Mouse (Mus musculus): ENCODE results near the gene Rapgef4. TPM values are rescaled to one million over a fixed set of nuclear protein-coding genes. Genes with fewer than 3 reads are reported as not detected.

The Rapgef4 gene
- polyA plus RNA-seq, 1 experiment from 2014 or later: 3.0 TPM

DNA sequence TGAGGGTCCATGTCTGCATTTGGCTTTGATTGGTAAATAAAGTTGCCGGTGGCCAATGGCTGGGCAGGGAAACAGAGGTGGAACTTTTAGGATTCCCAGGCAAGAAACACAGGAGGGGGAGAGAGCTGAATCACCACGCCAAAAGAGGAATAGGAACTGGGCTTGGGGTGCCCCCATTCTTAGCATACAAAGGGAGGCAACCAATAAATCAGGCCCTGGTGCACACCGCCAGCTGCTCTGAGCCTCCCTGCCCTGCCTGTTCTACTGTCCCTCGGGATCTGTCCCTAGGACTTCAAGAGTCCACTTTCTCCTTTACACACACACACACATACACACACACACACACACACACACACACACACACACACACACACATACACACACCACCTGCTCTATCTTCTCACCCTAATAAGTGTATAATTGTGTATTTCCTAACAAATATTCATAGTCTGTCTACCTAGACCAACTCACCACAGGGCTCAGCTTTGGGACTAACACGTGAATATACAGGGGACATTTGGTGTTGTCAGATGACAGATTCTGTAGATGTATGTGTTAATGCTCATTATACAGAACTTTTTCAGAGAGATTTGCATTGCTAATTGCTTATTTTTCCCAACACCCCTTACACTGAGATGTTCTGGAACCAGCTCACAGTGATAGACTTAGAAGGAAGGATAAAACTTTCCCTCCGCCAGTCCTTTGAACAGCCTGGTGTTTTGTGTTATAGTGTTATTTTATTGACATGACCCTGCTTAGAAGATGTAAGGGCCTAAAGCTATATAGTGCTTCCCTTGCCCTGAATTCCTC is 196.4 kb downstream of the Rapgef4 start:
- no peaks in the 10 kb centered on the region for H3K9me3 ChIP-seq (ENCODE audit: control insufficient read depth, low read length)
- H3K9ac ChIP-seq (ENCODE audit: low read length): no peak overlapping the region
- H3K36me3 ChIP-seq (ENCODE audit: control insufficient read depth, insufficient read depth, low read length): no peaks in the 10 kb centered on the region
- H3K4me3 ChIP-seq (ENCODE audit: control insufficient read depth in 1 of 2, insufficient read depth in 1 of 2, low read depth in 1 of 2, low read length in 2 of 2): no peak overlapping the region
- no peak overlapping the region for H3K27ac ChIP-seq (replicated peaks in 1 of 2; ENCODE audit: control insufficient read depth in 1 of 2, insufficient read depth in 1 of 2, low read depth in 2 of 2, low read length in 2 of 2)
- H3K4me1 ChIP-seq (ENCODE audit: control insufficient read depth in 2 of 2, insufficient read depth in 2 of 2, low read length in 2 of 2): peaks cover 14 to 26% of the 10 kb centered on the region in 2 experiments
- 74% methylated on average over 6 of the region's 6 CpGs for WGBS
- no peaks in the 10 kb centered on the region for H3K27me3 ChIP-seq (ENCODE audit: control insufficient read depth, insufficient read depth, low read length)
- ATAC-seq (ENCODE audit: insufficient number of reproducible peaks, insufficient read depth, low FRiP score, low read depth): no peak
- H3K4me2 ChIP-seq (ENCODE audit: low read length): no peak overlapping the region

DNA sequence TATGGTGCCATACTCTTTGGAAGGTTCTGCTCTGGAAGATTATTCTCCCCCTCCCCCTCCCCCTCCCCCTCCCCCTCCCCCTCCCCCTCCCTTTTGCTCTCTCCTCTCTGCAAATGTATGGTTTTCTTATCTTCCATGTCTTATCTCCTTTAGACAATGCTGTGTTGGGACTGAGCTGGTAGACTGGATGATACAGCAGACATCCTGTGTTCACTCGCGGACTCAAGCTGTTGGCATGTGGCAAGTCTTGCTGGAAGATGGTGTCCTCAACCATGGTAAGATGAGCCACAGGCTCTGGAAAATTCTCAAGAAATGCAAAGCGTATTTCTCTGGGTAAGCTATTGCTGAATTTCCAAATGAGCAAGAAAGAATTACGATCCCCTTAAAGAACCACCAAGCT is 197.0 kb downstream of the Rapgef4 start:
- 62% methylated on average over 4 of the region's 4 CpGs for WGBS
- Histone ChIP-seq H3K27ac (replicated peaks in 1 of 2; ENCODE audit: control insufficient read depth in 1 of 2, insufficient read depth in 1 of 2, low read depth in 2 of 2, low read length in 2 of 2) (no peak overlapping the region), H3K4me3 (ENCODE audit: control insufficient read depth in 1 of 2, insufficient read depth in 1 of 2, low read depth in 1 of 2, low read length in 2 of 2) (no peak overlapping the region)

GRCm38 (mm10) chr2:72178515-72178914 is 197.5 kb downstream of the Rapgef4 start:
- H3K27ac ChIP-seq (replicated peaks in 1 of 2; ENCODE audit: control insufficient read depth in 1 of 2, insufficient read depth in 1 of 2, low read depth in 2 of 2, low read length in 2 of 2): no peak overlapping the region
- no peak for ATAC-seq (ENCODE audit: insufficient number of reproducible peaks, insufficient read depth, low FRiP score, low read depth)
- H3K4me2 ChIP-seq (ENCODE audit: low read length): no peak overlapping the region
- 90% methylated on average over 11 of the region's 11 CpGs for WGBS
- no peaks in the 10 kb centered on the region for H3K9me3 ChIP-seq (ENCODE audit: control insufficient read depth, low read length)
- H3K4me3 ChIP-seq (ENCODE audit: control insufficient read depth in 1 of 2, insufficient read depth in 1 of 2, low read depth in 1 of 2, low read length in 2 of 2): no peak overlapping the region
- peaks cover 8 to 15% of the 10 kb centered on the region in 2 experiments for H3K4me1 ChIP-seq (ENCODE audit: control insufficient read depth in 2 of 2, insufficient read depth in 2 of 2, low read length in 2 of 2)
- H3K36me3 ChIP-seq (ENCODE audit: control insufficient read depth, insufficient read depth, low read length): no peaks in the 10 kb centered on the region
- H3K9ac ChIP-seq (ENCODE audit: low read length): no peak overlapping the region
- no peaks in the 10 kb centered on the region for H3K27me3 ChIP-seq (ENCODE audit: control insufficient read depth, insufficient read depth, low read length)

More for the DNA sequence above, 197.0 kb downstream of the Rapgef4 start:
- Histone ChIP-seq H3K4me1 (ENCODE audit: control insufficient read depth in 2 of 2, insufficient read depth in 2 of 2, low read length in 2 of 2) (peaks cover 11 to 20% of the 10 kb centered on the region in 2 experiments), H3K27me3 (ENCODE audit: control insufficient read depth, insufficient read depth, low read length) (no peaks in the 10 kb centered on the region), H3K9ac (ENCODE audit: low read length) (no peak overlapping the region), H3K9me3 (ENCODE audit: control insufficient read depth, low read length) (no peaks in the 10 kb centered on the region), H3K36me3 (ENCODE audit: control insufficient read depth, insufficient read depth, low read length) (no peaks in the 10 kb centered on the region), H3K4me2 (ENCODE audit: low read length) (no peak overlapping the region)
- ATAC-seq (ENCODE audit: insufficient number of reproducible peaks, insufficient read depth, low FRiP score, low read depth): no peak

GRCm38 (mm10) chr2:72179600-72180301 is 198.7 kb downstream of the Rapgef4 start:
- Histone ChIP-seq H3K9ac (ENCODE audit: low read length) (no peak overlapping the region), H3K27ac (replicated peaks in 1 of 2; ENCODE audit: control insufficient read depth in 1 of 2, insufficient read depth in 1 of 2, low read depth in 2 of 2, low read length in 2 of 2) (no peak overlapping the region), H3K9me3 (ENCODE audit: control insufficient read depth, low read length) (no peaks in the 10 kb centered on the region), H3K4me2 (ENCODE audit: low read length) (no peak overlapping the region), H3K36me3 (ENCODE audit: control insufficient read depth, insufficient read depth, low read length) (no peaks in the 10 kb centered on the region), H3K4me1 (ENCODE audit: control insufficient read depth in 2 of 2, insufficient read depth in 2 of 2, low read length in 2 of 2) (peaks cover 8 to 11% of the 10 kb centered on the region in 2 experiments), H3K4me3 (ENCODE audit: control insufficient read depth in 1 of 2, insufficient read depth in 1 of 2, low read depth in 1 of 2, low read length in 2 of 2) (no peak overlapping the region), H3K27me3 (ENCODE audit: control insufficient read depth, insufficient read depth, low read length) (no peaks in the 10 kb centered on the region)
- no peak for ATAC-seq (ENCODE audit: insufficient number of reproducible peaks, insufficient read depth, low FRiP score, low read depth)
- WGBS: 82% methylated on average over 15 of the region's 15 CpGs

GRCm38 (mm10) chr2:72181443-72181842 is 200.4 kb downstream of the Rapgef4 start:
- ATAC-seq (ENCODE audit: insufficient number of reproducible peaks, insufficient read depth, low FRiP score, low read depth): no peak
- WGBS: 84% methylated on average over 2 of the region's 2 CpGs
- Histone ChIP-seq H3K4me2 (ENCODE audit: low read length) (no peak overlapping the region), H3K9ac (ENCODE audit: low read length) (no peak overlapping the region), H3K9me3 (ENCODE audit: control insufficient read depth, low read length) (no peaks in the 10 kb centered on the region), H3K4me3 (ENCODE audit: control insufficient read depth in 1 of 2, insufficient read depth in 1 of 2, low read depth in 1 of 2, low read length in 2 of 2) (no peak overlapping the region), H3K36me3 (ENCODE audit: control insufficient read depth, insufficient read depth, low read length) (no peaks in the 10 kb centered on the region), H3K27me3 (ENCODE audit: control insufficient read depth, insufficient read depth, low read length) (no peaks in the 10 kb centered on the region), H3K4me1 (ENCODE audit: control insufficient read depth in 2 of 2, insufficient read depth in 2 of 2, low read length in 2 of 2) (peaks cover 0 to 2% of the 10 kb centered on the region in 2 experiments; a peak in 1 of 4 replicates), H3K27ac (replicated peaks in 1 of 2; ENCODE audit: control insufficient read depth in 1 of 2, insufficient read depth in 1 of 2, low read depth in 2 of 2, low read length in 2 of 2) (no peak overlapping the region)

DNA sequence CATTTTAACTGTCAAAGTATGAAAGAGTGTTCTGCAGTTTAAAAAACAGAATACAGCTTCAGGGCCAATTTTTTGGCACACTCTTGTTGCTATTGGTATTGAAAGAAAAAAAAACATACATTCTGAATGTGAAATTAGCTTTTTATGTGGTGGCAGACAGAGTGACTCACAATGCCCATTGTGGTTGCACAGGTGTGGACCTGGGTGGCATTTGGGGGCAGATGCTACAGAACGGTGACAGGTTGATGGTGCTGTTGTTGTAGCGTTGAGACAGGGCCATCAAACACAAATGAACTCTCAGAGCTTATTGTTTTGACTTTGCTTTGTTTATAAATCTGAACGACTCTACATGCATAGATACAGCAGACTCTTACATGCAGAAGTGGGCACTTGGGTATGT is 202.7 kb downstream of the Rapgef4 start:
- Histone ChIP-seq H3K36me3 (ENCODE audit: control insufficient read depth, insufficient read depth, low read length) (no peaks in the 10 kb centered on the region), H3K4me3 (ENCODE audit: control insufficient read depth in 1 of 2, insufficient read depth in 1 of 2, low read depth in 1 of 2, low read length in 2 of 2) (no peak overlapping the region), H3K4me2 (ENCODE audit: low read length) (no peak overlapping the region), H3K9ac (ENCODE audit: low read length) (no peak overlapping the region), H3K9me3 (ENCODE audit: control insufficient read depth, low read length) (no peaks in the 10 kb centered on the region), H3K27me3 (ENCODE audit: control insufficient read depth, insufficient read depth, low read length) (no peaks in the 10 kb centered on the region), H3K4me1 (ENCODE audit: control insufficient read depth in 2 of 2, insufficient read depth in 2 of 2, low read length in 2 of 2) (no peaks in the 10 kb centered on the region), H3K27ac (replicated peaks in 1 of 2; ENCODE audit: control insufficient read depth in 1 of 2, insufficient read depth in 1 of 2, low read depth in 2 of 2, low read length in 2 of 2) (no peak overlapping the region)
- ATAC-seq (ENCODE audit: insufficient number of reproducible peaks, insufficient read depth, low FRiP score, low read depth): no peak
- 70% methylated on average over 3 of the region's 3 CpGs for WGBS

DNA sequence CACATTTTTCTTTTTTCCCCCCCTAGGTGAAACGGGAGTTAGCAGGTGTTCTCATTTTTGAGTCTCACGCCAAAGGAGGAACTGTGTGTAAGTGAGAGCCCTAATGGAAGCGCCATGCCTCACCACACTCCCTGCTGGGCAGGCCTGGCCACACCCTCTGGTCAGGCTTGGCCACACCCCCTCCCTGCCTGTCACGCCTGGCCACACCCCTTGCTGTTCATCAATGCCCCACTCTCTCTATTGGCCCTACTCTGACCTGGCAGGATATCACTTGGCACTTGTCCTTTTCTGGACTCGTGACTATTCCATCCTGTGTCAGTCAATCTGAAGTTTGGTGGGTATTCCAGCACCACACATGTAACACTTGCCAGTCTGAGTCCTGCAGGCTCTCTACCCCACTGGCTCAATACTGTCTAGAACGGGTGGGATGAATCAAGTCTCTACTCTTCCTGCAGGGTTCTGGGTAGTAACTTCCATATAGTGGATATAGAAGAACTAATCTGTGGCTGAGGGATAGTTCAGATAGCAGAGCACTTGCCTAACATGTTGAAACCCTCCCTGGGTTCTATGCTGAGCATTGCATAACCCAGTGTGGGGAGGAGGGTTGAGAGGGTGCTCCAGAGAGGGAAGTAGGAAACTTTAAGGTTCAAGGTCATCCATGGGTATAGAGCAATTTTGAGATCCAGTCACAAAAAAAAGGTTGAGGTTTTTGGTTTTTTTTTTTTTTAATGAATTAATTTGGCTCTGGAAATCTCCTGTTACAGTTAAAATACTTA is 215.3 kb downstream of the Rapgef4 start:
- Histone ChIP-seq H3K4me3 (ENCODE audit: control insufficient read depth in 1 of 2, insufficient read depth in 1 of 2, low read depth in 1 of 2, low read length in 2 of 2) (no peak overlapping the region), H3K4me2 (ENCODE audit: low read length) (no peak overlapping the region), H3K4me1 (ENCODE audit: control insufficient read depth in 2 of 2, insufficient read depth in 2 of 2, low read length in 2 of 2) (peaks cover 9 to 21% of the 10 kb centered on the region in 2 experiments), H3K27ac (replicated peaks in 1 of 2; ENCODE audit: control insufficient read depth in 1 of 2, insufficient read depth in 1 of 2, low read depth in 2 of 2, low read length in 2 of 2) (no peak overlapping the region; a peak in 1 of 4 replicates), H3K9me3 (ENCODE audit: control insufficient read depth, low read length) (no peaks in the 10 kb centered on the region), H3K27me3 (ENCODE audit: control insufficient read depth, insufficient read depth, low read length) (no peaks in the 10 kb centered on the region), H3K36me3 (ENCODE audit: control insufficient read depth, insufficient read depth, low read length) (no peaks in the 10 kb centered on the region), H3K9ac (ENCODE audit: low read length) (no peak overlapping the region)
- 74% methylated on average over 6 of the region's 6 CpGs for WGBS
- no peak for ATAC-seq (ENCODE audit: insufficient number of reproducible peaks, insufficient read depth, low FRiP score, low read depth)
